Mouse (Mus musculus): Measurements from ENCODE around the gene Shank1.

The Shank1 gene

DNA sequence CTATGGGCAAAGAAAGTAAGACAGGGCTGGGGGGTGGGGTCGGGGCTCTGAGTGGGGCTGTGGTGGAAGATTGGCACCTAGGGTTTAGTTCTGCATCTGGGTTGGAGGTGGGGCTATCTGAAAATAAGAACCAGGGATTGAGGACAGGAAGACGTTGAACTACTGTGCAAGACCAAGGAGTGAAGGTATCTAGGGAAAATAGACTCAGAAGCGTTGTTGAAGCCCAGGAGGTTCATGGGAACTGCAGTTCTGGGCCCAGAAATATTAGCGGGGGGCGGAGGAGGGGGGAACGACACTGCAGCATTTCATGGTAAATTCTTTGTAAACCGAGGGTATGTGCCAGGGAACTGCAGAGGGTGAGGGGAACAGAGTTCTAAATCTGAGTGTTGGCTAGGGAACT, 63.4 kb downstream of the Shank1 start:
- no peak for DNase-seq (ENCODE audit: low read depth, low spot score)

DNA sequence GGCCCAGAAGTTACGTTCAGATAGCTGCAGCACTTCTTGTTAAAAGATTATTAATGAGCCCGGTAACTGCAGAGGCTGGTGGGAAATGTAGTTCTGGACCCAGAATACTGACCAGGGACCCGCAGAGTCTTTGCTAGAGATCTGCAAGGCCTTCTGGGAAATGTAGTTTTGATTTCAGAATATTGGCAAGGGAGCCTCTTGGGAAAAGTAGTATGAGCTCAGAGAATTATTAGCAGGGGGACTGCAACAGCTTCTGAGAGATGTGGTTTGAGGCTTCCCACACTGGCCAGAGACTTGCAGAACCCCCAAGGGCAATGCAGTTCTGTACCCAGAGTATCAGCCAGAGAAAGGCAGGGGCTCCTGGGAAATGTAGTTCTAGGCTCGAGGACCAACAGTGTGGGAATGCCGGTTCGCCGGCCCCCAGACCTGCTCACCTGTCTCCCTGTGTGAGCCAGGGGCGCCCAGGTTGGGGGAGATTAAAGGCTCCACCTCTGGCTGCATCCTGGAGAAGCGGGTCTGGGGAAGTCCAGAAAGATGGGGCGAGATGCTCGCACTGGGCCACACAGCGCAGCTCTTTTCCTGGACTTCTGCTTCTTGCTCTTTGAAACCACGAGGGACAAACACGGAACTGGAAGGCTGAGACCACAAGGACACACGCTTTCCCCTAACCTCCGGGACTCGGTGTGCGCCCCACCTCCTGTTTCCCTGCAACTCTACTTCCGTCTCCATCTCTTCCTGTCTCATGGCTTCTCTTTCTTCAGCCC, 64.0 kb downstream of the Shank1 start:
- DNase-seq (ENCODE audit: low read depth, low spot score), result peak; percentile 92

- DNase-seq (ENCODE audit: low read depth, low spot score), result peak; percentile 48
Observed at GRCm38 (mm10) chr7:44374756-44375155, 64.7 kb downstream of the Shank1 start.

DNA sequence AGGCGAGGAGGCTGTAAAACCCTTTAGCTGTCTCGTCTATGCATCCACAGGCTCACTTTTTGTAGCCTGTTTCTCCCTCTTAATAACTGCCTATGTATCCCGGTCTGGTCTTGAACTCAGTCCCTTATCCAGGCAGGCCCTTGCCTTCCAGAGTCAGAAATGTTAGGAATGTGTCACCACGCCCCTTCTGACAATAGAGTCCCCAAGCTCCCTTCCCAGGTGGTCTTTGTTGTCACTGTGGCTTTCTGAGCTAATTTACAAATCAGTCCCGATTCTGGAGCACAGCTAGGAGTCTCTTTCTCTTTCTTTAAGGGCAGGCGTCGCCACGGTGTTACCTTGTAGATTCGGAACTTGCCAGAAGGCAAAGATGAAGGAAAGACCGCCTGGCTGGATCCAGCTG, 65.2 kb downstream of the Shank1 start:
- DNase-seq (ENCODE audit: low read depth, low spot score), result no peak

DNA sequence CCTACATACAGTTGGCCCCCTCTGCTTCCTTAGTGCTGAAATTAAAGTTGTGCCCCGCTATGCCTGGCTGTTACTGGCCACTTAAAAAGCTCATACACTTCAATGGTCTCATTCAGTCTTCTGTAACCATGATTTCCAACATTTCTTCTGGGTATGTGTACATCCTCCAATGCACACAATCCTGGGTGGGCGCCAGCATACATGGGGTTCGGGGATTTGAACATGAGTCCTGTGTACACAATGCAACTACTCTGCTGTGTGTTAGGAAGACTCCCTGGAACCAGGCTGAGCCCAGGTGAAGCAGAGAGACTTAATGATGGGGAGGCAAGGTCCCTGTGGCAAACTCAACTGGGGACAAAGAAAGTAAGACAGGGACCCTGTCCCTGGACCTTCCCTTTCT, 65.7 kb downstream of the Shank1 start:
- no peak for DNase-seq (ENCODE audit: low read depth, low spot score)

- DNase-seq (ENCODE audit: low read depth, low spot score), result no peak
Observed at GRCm38 (mm10) chr7:44378290-44378689, 68.2 kb downstream of the Shank1 start.

GRCm38 (mm10) chr7:44382541-44382940, 72.5 kb downstream of the Shank1 start:
- no peak for DNase-seq (ENCODE audit: low read depth, low spot score)

- DNase-seq (ENCODE audit: low read depth, low spot score), result peak; percentile 56
Observed at GRCm38 (mm10) chr7:44383980-44384715, 74.1 kb downstream of the Shank1 start, which contains the start of gene Syt3. Syt3 (plus strand) TSS chr7:44384102.

- no peak for DNase-seq (ENCODE audit: low read depth, low spot score)
Observed at GRCm38 (mm10) chr7:44384716-44385059, 74.6 kb downstream of the Shank1 start.

DNA sequence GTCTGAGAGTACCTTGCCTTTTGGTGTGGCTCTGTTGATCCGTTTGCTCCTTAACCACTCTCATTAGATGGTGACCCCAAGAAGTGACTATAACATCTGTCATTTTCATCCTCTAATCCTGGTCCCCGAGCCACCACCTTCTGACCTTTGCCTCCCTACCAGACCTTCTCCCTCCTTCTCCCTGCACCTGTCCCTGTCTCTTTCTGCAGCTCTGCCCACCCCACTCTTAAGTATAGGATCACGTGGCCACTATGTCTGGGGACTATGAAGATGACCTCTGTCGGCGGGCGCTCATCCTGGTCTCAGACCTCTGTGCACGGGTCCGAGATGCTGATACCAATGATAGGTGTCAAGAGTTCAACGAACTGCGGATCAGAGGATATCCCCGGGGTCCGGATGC, 75.7 kb downstream of the Shank1 start, which contains the start of gene 1700008O03Rik:
Gene 1700008O03Rik, minus strand, starts transcription at position 101 of the 400 bp plus-strand sequence.
- no peak for DNase-seq (ENCODE audit: low read depth, low spot score)

GRCm38 (mm10) chr7:44391831-44392230, 81.8 kb downstream of the Shank1 start:
- no peak for DNase-seq (ENCODE audit: low read depth, low spot score)

- no peak for DNase-seq (ENCODE audit: low read depth, low spot score)
Observed at GRCm38 (mm10) chr7:44392341-44392740, 82.3 kb downstream of the Shank1 start.

- no peak for DNase-seq (ENCODE audit: low read depth, low spot score)
Observed at GRCm38 (mm10) chr7:44393284-44393683, 83.2 kb downstream of the Shank1 start.

DNA sequence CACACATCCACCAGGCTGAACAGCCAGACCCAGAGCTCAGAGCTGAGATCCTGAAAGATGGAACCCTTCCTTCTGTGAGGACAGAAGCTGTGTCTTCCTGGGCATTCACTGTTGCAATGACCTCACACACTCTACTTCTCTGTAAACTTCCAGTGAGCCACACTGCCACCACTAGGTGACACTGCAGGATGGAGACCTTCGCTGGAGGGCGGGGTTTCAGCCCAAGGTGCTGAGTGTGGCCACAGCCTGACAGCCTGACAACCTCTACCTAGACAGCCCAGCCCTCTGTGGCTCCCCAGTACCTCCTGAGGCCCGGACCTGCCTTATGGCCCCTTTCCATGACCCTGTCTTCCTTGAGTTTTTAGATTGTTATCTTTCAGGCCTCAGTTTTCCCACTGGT, 88.5 kb downstream of the Shank1 start:
- DNase-seq (ENCODE audit: low read depth, low spot score), result peak; percentile 78

GRCm38 (mm10) chr7:44401673-44402072, 91.6 kb downstream of the Shank1 start:
- DNase-seq (ENCODE audit: low read depth, low spot score), result peak; percentile 29

DNA sequence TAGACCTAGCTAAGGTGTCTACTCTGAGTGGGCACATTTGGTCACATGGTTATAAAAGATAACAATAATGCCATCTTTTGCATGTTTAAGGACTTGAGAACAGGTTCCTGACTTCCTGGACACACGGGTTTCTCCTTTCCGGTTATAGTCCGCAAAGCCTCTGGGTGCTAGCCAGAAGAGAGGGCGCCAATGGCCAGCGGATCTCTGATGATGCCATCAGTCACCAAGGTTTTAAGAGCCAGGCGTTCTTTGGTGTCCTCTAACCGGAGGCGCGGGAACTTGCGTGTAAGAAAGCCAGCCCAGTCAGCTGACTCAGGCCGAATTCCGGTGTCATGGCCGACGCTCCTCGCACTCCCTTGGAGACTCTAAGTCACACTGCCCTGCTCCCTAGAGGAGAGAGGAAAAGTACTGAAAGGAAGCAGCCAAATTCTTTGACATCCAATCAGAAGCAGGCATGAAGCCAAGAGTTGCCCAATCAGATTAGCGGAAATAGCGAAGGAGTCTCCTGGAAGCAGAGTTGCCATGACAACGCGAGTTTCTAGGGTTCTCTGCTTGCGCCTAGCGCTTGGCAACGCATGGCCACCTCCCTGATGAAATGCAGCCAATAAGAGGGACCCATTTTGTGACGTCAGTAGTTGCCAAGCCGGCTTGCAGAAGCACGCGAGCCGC, 95.4 kb downstream of the Shank1 start:
- DNase-seq (ENCODE audit: low read depth, low spot score), result peak; percentile 94

- no peak for DNase-seq (ENCODE audit: low read depth, low spot score)
Observed at GRCm38 (mm10) chr7:44406015-44406355, 95.9 kb downstream of the Shank1 start.
